In genomic region chr1:41652646-41653427, GRCm38 (mm10) we compare ENCODE assay signal across 9 mouse cellular contexts.
DNase-seq lines count a peak whose midpoint lies in the region; ATAC-seq and TF ChIP-seq lines count a peak whose summit lies in the region.
"Had no signal": no experiment of that assay in that cellular context is flagged by ENCODE, and none has a peak within 500 bp of the region (broad histone marks: within the 10 kb centered on the region; RNA-seq: fewer than 3 reads in every experiment).

No protein-coding gene starts in this region.

- H3K27me3 ChIP-seq in liver, adult 2 months (ENCODE audit: control insufficient read depth, insufficient read depth, low read length): no peaks in the 10 kb centered on the region
- no peaks in the 10 kb centered on the region for H3K27me3 ChIP-seq in liver, embryonic 12.5 days (replicated peaks)
- no peaks in the 10 kb centered on the region for H3K27me3 ChIP-seq in embryonic facial prominence, embryonic 13.5 days
- H3K27me3 ChIP-seq in lung, embryonic 14.5 days (ENCODE audit: insufficient read depth, low read length): no peaks in the 10 kb centered on the region
- H3K27me3 ChIP-seq: CH12.LX had no signal

- no peak for TF ChIP-seq POLR2A in liver, adult 2 months (IDR thresholded peaks at IDR 0.05; ENCODE audit: extremely low read depth, insufficient read depth, low read length)

- H3K9me3 ChIP-seq in liver, embryonic 12.5 days (replicated peaks): no peaks in the 10 kb centered on the region
- no peaks in the 10 kb centered on the region for H3K9me3 ChIP-seq in embryonic facial prominence, embryonic 13.5 days
- H3K9me3 ChIP-seq in lung, embryonic 14.5 days (ENCODE audit: low read depth, low read length): no peaks in the 10 kb centered on the region

- no peak for ATAC-seq in liver, embryonic 12.5 days
- ATAC-seq in embryonic facial prominence, embryonic 13.5 days (ENCODE audit: insufficient number of reproducible peaks, insufficient read depth, low FRiP score, low TSS enrichment, low read depth): no peak
- ATAC-seq in lung, embryonic 14.5 days (ENCODE audit: insufficient read depth): peak; percentile 85

- 23% methylated on average over 8 of the region's 8 CpGs for WGBS in liver, adult 2 months
- WGBS in liver, embryonic 12.5 days (ENCODE audit: insufficient replicate concordance): 59% methylated on average over 8 of the region's 8 CpGs
- WGBS in embryonic facial prominence, embryonic 13.5 days: 29% methylated on average over 8 of the region's 8 CpGs
- 25% methylated on average over 8 of the region's 8 CpGs for WGBS in lung, embryonic 14.5 days

- no peaks in the 10 kb centered on the region for H3K79me2 ChIP-seq in liver, adult 2 months (ENCODE audit: control insufficient read depth, insufficient read depth, low read length)

- no peak overlapping the region for H3K9ac ChIP-seq in liver, adult 2 months (ENCODE audit: low read depth, low read length)
- no peak overlapping the region for H3K9ac ChIP-seq in liver, embryonic 12.5 days
- H3K9ac ChIP-seq in embryonic facial prominence, embryonic 13.5 days: no peak overlapping the region
- no peak overlapping the region for H3K9ac ChIP-seq in lung, embryonic 14.5 days

- H3K27ac ChIP-seq in liver, adult 2 months (replicated peaks; ENCODE audit: insufficient read depth, low read depth, low read length): no peak overlapping the region
- H3K27ac ChIP-seq in liver, embryonic 12.5 days: no peak overlapping the region
- H3K27ac ChIP-seq in embryonic facial prominence, embryonic 13.5 days: no peak overlapping the region
- H3K27ac ChIP-seq in lung, embryonic 14.5 days (ENCODE audit: low read depth): peak overlapping the region; percentile 58; the same call in 1 of the 2 replicates

- no peak overlapping the region for H3K4me2 ChIP-seq in liver, embryonic 12.5 days
- peak overlapping the region; percentile 41 for H3K4me2 ChIP-seq in embryonic facial prominence, embryonic 13.5 days
- H3K4me2 ChIP-seq in lung, embryonic 14.5 days: peak overlapping the region; percentile 32; the same call in 1 of the 2 replicates

- no peak for TF ChIP-seq CTCF in liver, adult 2 months (IDR thresholded peaks at IDR 0.05; ENCODE audit: low read depth, low read length)
- no peak for TF ChIP-seq CTCF in lung, embryonic 14.5 days (IDR thresholded peaks at IDR 0.05; ENCODE audit: low read depth)

- DNase-seq in liver, adult 2 months (ENCODE audit: extremely low read depth, low read depth, low spot score): peak; percentile 70
- DNase-seq in heart, adult 8-10 months (ENCODE audit: low spot score): peak; percentile 71
- DNase-seq in kidney, postnatal 36 days: peak; percentile 56 to 76
- peak; percentile 91 for DNase-seq in lung, embryonic 14.5 days
- DNase-seq in retina, embryonic 14.5 days (ENCODE audit: low spot score): peak; percentile 62
- no peak for DNase-seq in B cell, adult 2 months

- no peak overlapping the region for H3K4me3 ChIP-seq in liver, adult 2 months (ENCODE audit: insufficient read depth, low read depth, low read length)
- no peak overlapping the region for H3K4me3 ChIP-seq in liver, embryonic 12.5 days
- no peak overlapping the region for H3K4me3 ChIP-seq in embryonic facial prominence, embryonic 13.5 days
- H3K4me3 ChIP-seq in lung, embryonic 14.5 days (ENCODE audit: low read depth, low read length): no peak overlapping the region

- H3K4me1 ChIP-seq in liver, adult 2 months (ENCODE audit: control insufficient read depth, insufficient read depth, low read length): no peaks in the 10 kb centered on the region
- H3K4me1 ChIP-seq in liver, embryonic 12.5 days: no peaks in the 10 kb centered on the region
- peaks cover 15% of the 10 kb centered on the region for H3K4me1 ChIP-seq in embryonic facial prominence, embryonic 13.5 days
- no peaks in the 10 kb centered on the region for H3K4me1 ChIP-seq in lung, embryonic 14.5 days (ENCODE audit: insufficient read depth)

- H3K36me3 ChIP-seq in liver, adult 2 months (ENCODE audit: control insufficient read depth, insufficient read depth, low read length): no peaks in the 10 kb centered on the region
- no peaks in the 10 kb centered on the region for H3K36me3 ChIP-seq in liver, embryonic 12.5 days
- H3K36me3 ChIP-seq in embryonic facial prominence, embryonic 13.5 days: no peaks in the 10 kb centered on the region
- no peaks in the 10 kb centered on the region for H3K36me3 ChIP-seq in lung, embryonic 14.5 days (ENCODE audit: insufficient read depth)

Comparison
In these comparisons a context has a peak if more than half of its experiments do, and no peak if none do; other contexts are left out.
1. DNase-seq: peak in liver, adult 2 months (single experiment), heart, adult 8-10 months (single experiment), kidney, postnatal 36 days (2 of 2), lung, embryonic 14.5 days (single experiment) and retina, embryonic 14.5 days (single experiment); none in B cell, adult 2 months (0 of 2).